Mouse (Mus musculus): ENCODE results near the gene Dcaf1.

- TF ChIP-seq CTCF (IDR thresholded peaks at IDR 0.05; ENCODE audit: extremely low read depth, insufficient read depth, insufficient read length, insufficient replicate concordance) (no peak), POLR2A (IDR thresholded peaks at IDR 0.05; ENCODE audit: low read depth, low read length) (no peak)
Observed at GRCm38 (mm10) chr9:106842800-106843199, 21.1 kb downstream of the Dcaf1 start.
